Comparison of ENCODE assay signal across 8 mouse cellular contexts in genomic region chr17:32349851-32350381, GRCm38 (mm10). TPM values are rescaled to one million over a fixed set of nuclear protein-coding genes. Genes with fewer than 3 reads are reported as not detected.
DNase-seq lines count a peak whose midpoint lies in the region; ATAC-seq and TF ChIP-seq lines count a peak whose summit lies in the region.

No protein-coding gene starts in this region.

- H3K9me3 ChIP-seq in heart, embryonic 16.5 days (replicated peaks; ENCODE audit: control insufficient read depth, low read length): no peaks in the 10 kb centered on the region
- no peaks in the 10 kb centered on the region for H3K9me3 ChIP-seq in ES-Bruce4 (replicated peaks; ENCODE audit: control insufficient read depth, insufficient read depth, low read length, poor library complexity, severe bottlenecking)
- no peaks in the 10 kb centered on the region for H3K9me3 ChIP-seq in forebrain, embryonic 11.5 days (ENCODE audit: control insufficient read depth, low read length)
- H3K9me3 ChIP-seq in liver, embryonic 13.5 days (replicated peaks): no peaks in the 10 kb centered on the region

- peak overlapping the region; percentile 77 for H3K9ac ChIP-seq in heart, embryonic 16.5 days (ENCODE audit: low read length)
- peak overlapping the region; percentile 43 for H3K9ac ChIP-seq in ES-Bruce4 (ENCODE audit: low read depth, poor library complexity, severe bottlenecking)
- peak overlapping the region; percentile 75 for H3K9ac ChIP-seq in forebrain, embryonic 11.5 days (ENCODE audit: low read length)
- H3K9ac ChIP-seq in liver, embryonic 13.5 days: peak overlapping the region; percentile 82

- H3K4me1 ChIP-seq in heart, embryonic 16.5 days (ENCODE audit: control insufficient read depth, insufficient read depth, low read length): peaks cover 25% of the 10 kb centered on the region
- H3K4me1 ChIP-seq in ES-Bruce4 (ENCODE audit: control insufficient read depth, insufficient read depth, low read length): no peaks in the 10 kb centered on the region
- no peaks in the 10 kb centered on the region; the same call in 1 of the 2 replicates for H3K4me1 ChIP-seq in forebrain, embryonic 11.5 days (replicated peaks; ENCODE audit: control insufficient read depth, insufficient read depth, low read length)
- H3K4me1 ChIP-seq in liver, embryonic 13.5 days (replicated peaks): peaks cover 39% of the 10 kb centered on the region

- H3K36me3 ChIP-seq in heart, embryonic 16.5 days (ENCODE audit: control insufficient read depth, insufficient read depth): peaks cover 3% of the 10 kb centered on the region; the same call in 1 of the 2 replicates
- peaks cover 5% of the 10 kb centered on the region for H3K36me3 ChIP-seq in ES-Bruce4 (ENCODE audit: control insufficient read depth, insufficient read depth, low read length, poor library complexity, severe bottlenecking)
- peaks cover 3% of the 10 kb centered on the region; the same call in 1 of the 2 replicates for H3K36me3 ChIP-seq in forebrain, embryonic 11.5 days (ENCODE audit: control insufficient read depth, insufficient read depth, low read length)
- H3K36me3 ChIP-seq in liver, embryonic 13.5 days: peaks cover 16% of the 10 kb centered on the region

- TF ChIP-seq EP300 in ES-Bruce4 (IDR thresholded peaks at IDR 0.05; ENCODE audit: insufficient read depth, low read depth, low read length): no peak

- H3K27me3 ChIP-seq in heart, embryonic 16.5 days (ENCODE audit: control insufficient read depth, insufficient read depth, low read length): no peaks in the 10 kb centered on the region
- H3K27me3 ChIP-seq in ES-Bruce4 (ENCODE audit: control insufficient read depth, insufficient read depth, low read length, poor library complexity, severe bottlenecking): no peaks in the 10 kb centered on the region
- no peaks in the 10 kb centered on the region for H3K27me3 ChIP-seq in forebrain, embryonic 11.5 days (ENCODE audit: control insufficient read depth, insufficient read depth, low read length)
- H3K27me3 ChIP-seq in liver, embryonic 13.5 days: no peaks in the 10 kb centered on the region

- intact Hi-C loops in heart, postnatal 10 days (cut with DNase I): loop anchor here (1.0 to 2.0 kb wide), 4 partner anchors 37 to 144 kb away; no protein-coding TSS in a partner anchor

- no peak for TF ChIP-seq CTCF in ES-Bruce4 (IDR thresholded peaks at IDR 0.05; ENCODE audit: low read depth, low read length)

- no peak for TF ChIP-seq POLR2A in ES-Bruce4 (IDR thresholded peaks at IDR 0.05; ENCODE audit: insufficient read depth, low read length)

- no peak for ATAC-seq in heart, embryonic 16.5 days (replicated peaks; ENCODE audit: extremely low read depth, insufficient read depth, low FRiP score)
- no peak; the same call in 1 of the 2 replicates for ATAC-seq in forebrain, embryonic 11.5 days (replicated peaks; ENCODE audit: low FRiP score)
- ATAC-seq in liver, embryonic 13.5 days (ENCODE audit: low read depth): peak; percentile 6; the same call in 1 of the 2 replicates

- H3K4me2 ChIP-seq in heart, embryonic 16.5 days (ENCODE audit: low read depth, low read length): peak overlapping the region; percentile 78
- peak overlapping the region; percentile 75 for H3K4me2 ChIP-seq in forebrain, embryonic 11.5 days (ENCODE audit: low read depth, low read length, severe bottlenecking)
- H3K4me2 ChIP-seq in liver, embryonic 13.5 days: peak overlapping the region; percentile 90

- peak overlapping the region; percentile 64 for H3K4me3 ChIP-seq in heart, embryonic 16.5 days (ENCODE audit: low read length)
- H3K4me3 ChIP-seq in ES-Bruce4 (ENCODE audit: low read depth, low read length): peak overlapping the region; percentile 83
- H3K4me3 ChIP-seq in forebrain, embryonic 11.5 days (ENCODE audit: low read depth, low read length): peak overlapping the region; percentile 88
- peak overlapping the region; percentile 89 for H3K4me3 ChIP-seq in liver, embryonic 13.5 days (replicated peaks)

- under 1% methylated on average over 24 of the region's 24 CpGs for WGBS in heart, embryonic 16.5 days
- WGBS in forebrain, embryonic 11.5 days: under 1% methylated on average over 24 of the region's 24 CpGs
- WGBS in liver, embryonic 13.5 days (ENCODE audit: insufficient replicate concordance): 1% methylated on average over 24 of the region's 24 CpGs

- peak overlapping the region; percentile 88 for H3K27ac ChIP-seq in heart, embryonic 16.5 days (ENCODE audit: low read length)
- H3K27ac ChIP-seq in ES-Bruce4 (ENCODE audit: insufficient read depth, low read length): no peak overlapping the region
- no peak overlapping the region; the same call in 1 of the 2 replicates for H3K27ac ChIP-seq in forebrain, embryonic 11.5 days (ENCODE audit: low read depth, low read length)
- peak overlapping the region; percentile 92 for H3K27ac ChIP-seq in liver, embryonic 13.5 days

- no peak for DNase-seq in heart, postnatal 10 days
- DNase-seq in forebrain, embryonic 11.5 days (ENCODE audit: low spot score): no peak
- peak; percentile 15 for DNase-seq in liver, embryonic 13.5 days
- DNase-seq in telencephalon, adult 2 months (ENCODE audit: low read depth, low spot score): peak; percentile 36
- no peak for DNase-seq in adrenal gland, postnatal 4 days (ENCODE audit: low spot score in 2 of 2)
- no peak for DNase-seq in kidney, adult 18-20 months

RNA-seq across cellular contexts. Expression of gene Akap8l, which starts 0.5 kb away (rescaled TPM):
- polyA plus RNA-seq in heart, embryonic 16.5 days (2015; fragmentation: Nextera tagmentation; extraction: Ambion mirVana): 99.2 and 107 TPM in 2 replicates
- 10 to 100 TPM; 46.6 to 51.8 TPM for total RNA-seq in heart, postnatal 10 days (2021)
- polyA plus RNA-seq in ES-Bruce4 (2011; ENCODE audit: insufficient read depth, insufficient read length, low read depth, missing spikeins): 67.7 and 78.8 TPM in 2 replicates
- 81.4 and 82.2 TPM in 2 replicates for polyA plus RNA-seq in forebrain, embryonic 11.5 days (2014; fragmentation: Nextera tagmentation; extraction: Ambion mirVana)
- 35.4 and 36.9 TPM in 2 replicates for polyA plus RNA-seq in liver, embryonic 13.5 days (2015; fragmentation: Nextera tagmentation; extraction: Ambion mirVana)
- total RNA-seq in adrenal gland, postnatal 4 days (2021): 100 to 1,000 TPM; 157 to 160 TPM

RNA-seq across cellular contexts. Expression of gene Akap8, which starts 28.9 kb away (rescaled TPM):
- 75.8 and 81.4 TPM in 2 replicates for polyA plus RNA-seq in heart, embryonic 16.5 days (2015; fragmentation: Nextera tagmentation; extraction: Ambion mirVana)
- 10 to 100 TPM; 62.0 to 72.8 TPM for total RNA-seq in heart, postnatal 10 days (2021)
- 135 and 154 TPM in 2 replicates for polyA plus RNA-seq in ES-Bruce4 (2011; ENCODE audit: insufficient read depth, insufficient read length, low read depth, missing spikeins)
- 70.5 and 78.4 TPM in 2 replicates for polyA plus RNA-seq in forebrain, embryonic 11.5 days (2014; fragmentation: Nextera tagmentation; extraction: Ambion mirVana)
- 40.5 and 47.9 TPM in 2 replicates for polyA plus RNA-seq in liver, embryonic 13.5 days (2015; fragmentation: Nextera tagmentation; extraction: Ambion mirVana)
- 100 to 1,000 TPM; 129 to 130 TPM for total RNA-seq in adrenal gland, postnatal 4 days (2021)

RNA-seq across cellular contexts. Expression of gene Wiz, which starts 39.3 kb away (rescaled TPM):
- 10.5 and 11.1 TPM in 2 replicates for polyA plus RNA-seq in heart, embryonic 16.5 days (2015; fragmentation: Nextera tagmentation; extraction: Ambion mirVana)
- total RNA-seq in heart, postnatal 10 days (2021): 10 to 100 TPM; 29.5 to 30.7 TPM
- polyA plus RNA-seq in ES-Bruce4 (2011; ENCODE audit: insufficient read depth, insufficient read length, low read depth, missing spikeins): 56.3 and 69.9 TPM in 2 replicates
- 55.2 and 56.2 TPM in 2 replicates for polyA plus RNA-seq in forebrain, embryonic 11.5 days (2014; fragmentation: Nextera tagmentation; extraction: Ambion mirVana)
- polyA plus RNA-seq in liver, embryonic 13.5 days (2015; fragmentation: Nextera tagmentation; extraction: Ambion mirVana): 5.8 and 6.8 TPM in 2 replicates
- 10 to 100 TPM; 66.5 to 71.9 TPM for total RNA-seq in adrenal gland, postnatal 4 days (2021)

RNA-seq across cellular contexts. Expression of gene Rasal3, which starts 53.5 kb away (rescaled TPM):
- polyA plus RNA-seq in heart, embryonic 16.5 days (2015; fragmentation: Nextera tagmentation; extraction: Ambion mirVana): 5.8 and 13.9 TPM in 2 replicates
- 1 to 10 TPM in 1 of 2 experiments, under 1 TPM in 1; 0.55 to 1.3 TPM for total RNA-seq in heart, postnatal 10 days (2021)
- 0.20 and 0.96 TPM in 2 replicates for polyA plus RNA-seq in ES-Bruce4 (2011; ENCODE audit: insufficient read depth, insufficient read length, low read depth, missing spikeins)
- 0.21 and 0.47 TPM in 2 replicates for polyA plus RNA-seq in forebrain, embryonic 11.5 days (2014; fragmentation: Nextera tagmentation; extraction: Ambion mirVana)
- 3.5 and 3.6 TPM in 2 replicates for polyA plus RNA-seq in liver, embryonic 13.5 days (2015; fragmentation: Nextera tagmentation; extraction: Ambion mirVana)
- total RNA-seq in adrenal gland, postnatal 4 days (2021): 1 to 10 TPM in 1 of 2 experiments, under 1 TPM in 1; 0.96 to 1.5 TPM

Comparison
In these comparisons a context has a peak if more than half of its experiments do, and no peak if none do; other contexts are left out.
1. H3K27ac ChIP-seq: peak in heart, embryonic 16.5 days (single experiment) and liver, embryonic 13.5 days (single experiment); none in ES-Bruce4 (single experiment) and forebrain, embryonic 11.5 days (single experiment).
2. DNase-seq: peak in liver, embryonic 13.5 days (single experiment) and telencephalon, adult 2 months (single experiment); none in heart, postnatal 10 days (0 of 2), forebrain, embryonic 11.5 days (single experiment), adrenal gland, postnatal 4 days (0 of 2) and kidney, adult 18-20 months (single experiment).
3. Peak in every context shown above with its lines, with median percentiles within 50 percentile points of each other: H3K4me2 ChIP-seq, H3K4me3 ChIP-seq and H3K9ac ChIP-seq.